Mouse (Mus musculus): ENCODE measurements around the gene Mrpl17. TPM values are rescaled to one million over a fixed set of nuclear protein-coding genes. Genes with fewer than 3 reads are reported as not detected.

Mrpl17 gene
- polyA plus RNA-seq, 2 experiments, result 307 to 337 TPM

- H3K4me1 ChIP-seq (ENCODE audit: control insufficient read depth, insufficient read depth, low read length), result no peaks in the 10 kb centered on the region
- WGBS, result 83% methylated on average over 3 of the region's 3 CpGs
- no peak overlapping the region for H3K27ac ChIP-seq (replicated peaks; ENCODE audit: low read depth, low read length)
- TF ChIP-seq POLR2A (IDR thresholded peaks at IDR 0.05; ENCODE audit: borderline replicate concordance, extremely low read depth, insufficient read depth, insufficient read length), result no peak
- no peaks in the 10 kb centered on the region for H3K9me3 ChIP-seq (ENCODE audit: control insufficient read depth, low read length)
- H3K4me2 ChIP-seq (replicated peaks; ENCODE audit: low read depth, low read length, severe bottlenecking), result no peak overlapping the region
- no peaks in the 10 kb centered on the region for H3K27me3 ChIP-seq (ENCODE audit: control insufficient read depth, insufficient read depth, low read length)
- no peak for DNase-seq (ENCODE audit: low spot score)
- H3K9ac ChIP-seq (ENCODE audit: low read depth, low read length, severe bottlenecking), result no peak overlapping the region
- no peak overlapping the region for H3K4me3 ChIP-seq (replicated peaks; ENCODE audit: low read length)
- no peak for ATAC-seq (ENCODE audit: low FRiP score, low read depth)
- H3K36me3 ChIP-seq (ENCODE audit: control insufficient read depth, insufficient read depth, low read length), result no peaks in the 10 kb centered on the region
Observed at GRCm38 (mm10) chr7:105796972-105797371, 13.9 kb downstream of the Mrpl17 start.

- Histone ChIP-seq H3K4me3 (replicated peaks; ENCODE audit: low read length) (no peak overlapping the region), H3K9ac (ENCODE audit: low read depth, low read length, severe bottlenecking) (no peak overlapping the region), H3K4me2 (replicated peaks; ENCODE audit: low read depth, low read length, severe bottlenecking) (no peak overlapping the region), H3K27me3 (ENCODE audit: control insufficient read depth, insufficient read depth, low read length) (no peaks in the 10 kb centered on the region), H3K36me3 (ENCODE audit: control insufficient read depth, insufficient read depth, low read length) (no peaks in the 10 kb centered on the region), H3K4me1 (ENCODE audit: control insufficient read depth, insufficient read depth, low read length) (no peaks in the 10 kb centered on the region), H3K9me3 (ENCODE audit: control insufficient read depth, low read length) (no peaks in the 10 kb centered on the region), H3K27ac (replicated peaks; ENCODE audit: low read depth, low read length) (no peak overlapping the region)
- no peak for ATAC-seq (ENCODE audit: low FRiP score, low read depth)
- DNase-seq (ENCODE audit: low spot score), result no peak
- WGBS, result 25% methylated on average over 7 of the region's 7 CpGs
- no peak for TF ChIP-seq POLR2A (IDR thresholded peaks at IDR 0.05; ENCODE audit: borderline replicate concordance, extremely low read depth, insufficient read depth, insufficient read length)
Observed at GRCm38 (mm10) chr7:105795759-105796366, 15.0 kb downstream of the Mrpl17 start.

- ATAC-seq (ENCODE audit: low FRiP score, low read depth), result no peak
Observed at GRCm38 (mm10) chr7:105793701-105794100, 17.2 kb downstream of the Mrpl17 start.

GRCm38 (mm10) chr7:105791147-105791546 lies 19.8 kb downstream of the Mrpl17 start:
- ATAC-seq (ENCODE audit: low FRiP score, low read depth) (no peak), DNase-seq (ENCODE audit: low spot score) (no peak)
- H3K36me3 ChIP-seq (ENCODE audit: control insufficient read depth, insufficient read depth, low read length), result no peaks in the 10 kb centered on the region
- TF ChIP-seq POLR2A (IDR thresholded peaks at IDR 0.05; ENCODE audit: borderline replicate concordance, extremely low read depth, insufficient read depth, insufficient read length), result no peak
- H3K9ac ChIP-seq (ENCODE audit: low read depth, low read length, severe bottlenecking), result no peak overlapping the region
- H3K27me3 ChIP-seq (ENCODE audit: control insufficient read depth, insufficient read depth, low read length), result no peaks in the 10 kb centered on the region
- no peak overlapping the region for H3K4me3 ChIP-seq (replicated peaks; ENCODE audit: low read length)
- no peak overlapping the region for H3K4me2 ChIP-seq (replicated peaks; ENCODE audit: low read depth, low read length, severe bottlenecking)
- WGBS, result 73% methylated on average over 1 of the region's 1 CpGs
- H3K4me1 ChIP-seq (ENCODE audit: control insufficient read depth, insufficient read depth, low read length), result peaks cover 5% of the 10 kb centered on the region
- no peak overlapping the region for H3K27ac ChIP-seq (replicated peaks; ENCODE audit: low read depth, low read length)
- no peaks in the 10 kb centered on the region for H3K9me3 ChIP-seq (ENCODE audit: control insufficient read depth, low read length)

More at GRCm38 (mm10) chr7:105793701-105794100, 17.2 kb downstream of the Mrpl17 start:
- 79% methylated on average over 7 of the region's 7 CpGs for WGBS
- DNase-seq (ENCODE audit: low spot score), result no peak
- Histone ChIP-seq H3K27me3 (ENCODE audit: control insufficient read depth, insufficient read depth, low read length) (no peaks in the 10 kb centered on the region), H3K36me3 (ENCODE audit: control insufficient read depth, insufficient read depth, low read length) (no peaks in the 10 kb centered on the region), H3K4me1 (ENCODE audit: control insufficient read depth, insufficient read depth, low read length) (no peaks in the 10 kb centered on the region), H3K4me2 (replicated peaks; ENCODE audit: low read depth, low read length, severe bottlenecking) (no peak overlapping the region), H3K9me3 (ENCODE audit: control insufficient read depth, low read length) (no peaks in the 10 kb centered on the region), H3K27ac (replicated peaks; ENCODE audit: low read depth, low read length) (no peak overlapping the region), H3K4me3 (replicated peaks; ENCODE audit: low read length) (no peak overlapping the region), H3K9ac (ENCODE audit: low read depth, low read length, severe bottlenecking) (no peak overlapping the region)
- no peak for TF ChIP-seq POLR2A (IDR thresholded peaks at IDR 0.05; ENCODE audit: borderline replicate concordance, extremely low read depth, insufficient read depth, insufficient read length)

GRCm38 (mm10) chr7:105787285-105788140 lies 23.4 kb downstream of the Mrpl17 start, which contains the start of gene Dchs1:
Dchs1 (minus strand) TSS chr7:105787654.
- Histone ChIP-seq H3K4me3 (replicated peaks; ENCODE audit: low read length) (peak within 1 kb of the TSS; percentile 98), H3K4me1 (ENCODE audit: control insufficient read depth, insufficient read depth, low read length) (peaks cover 19% of the 10 kb centered on the region), H3K27me3 (ENCODE audit: control insufficient read depth, insufficient read depth, low read length) (no peaks in the 10 kb centered on the region), H3K9ac (ENCODE audit: low read depth, low read length, severe bottlenecking) (peak within 1 kb of the TSS; percentile 99), H3K27ac (replicated peaks; ENCODE audit: low read depth, low read length) (peak within 1 kb of the TSS; percentile 93), H3K9me3 (ENCODE audit: control insufficient read depth, low read length) (no peaks in the 10 kb centered on the region), H3K36me3 (ENCODE audit: control insufficient read depth, insufficient read depth, low read length) (peaks cover 21% of the 10 kb centered on the region), H3K4me2 (replicated peaks; ENCODE audit: low read depth, low read length, severe bottlenecking) (peak within 1 kb of the TSS; percentile 81)
- WGBS, result under 1% methylated on average over 23 of the region's 97 CpGs
- peak; percentile 78 for ATAC-seq (ENCODE audit: low FRiP score, low read depth)
- peak; percentile 53; the same call in 1 of the 2 replicates for TF ChIP-seq POLR2A (IDR thresholded peaks at IDR 0.05; ENCODE audit: borderline replicate concordance, extremely low read depth, insufficient read depth, insufficient read length)
- peak; percentile 44 for DNase-seq (ENCODE audit: low spot score)
